Mouse (Mus musculus): ENCODE results near the gene Osbpl9. TPM values are rescaled to one million over a fixed set of nuclear protein-coding genes. Genes with fewer than 3 reads are reported as not detected.

Gene Osbpl9
- total RNA-seq (2012; rRNA removed) (51.6 and 55.5 TPM in 2 replicates), total RNA-seq (2014; rRNA removed) (59.2 and 66.0 TPM in 2 replicates), polyA plus RNA-seq (2012; ENCODE audit: insufficient read length, low read depth) (73.5 and 77.0 TPM in 2 replicates)

DNA sequence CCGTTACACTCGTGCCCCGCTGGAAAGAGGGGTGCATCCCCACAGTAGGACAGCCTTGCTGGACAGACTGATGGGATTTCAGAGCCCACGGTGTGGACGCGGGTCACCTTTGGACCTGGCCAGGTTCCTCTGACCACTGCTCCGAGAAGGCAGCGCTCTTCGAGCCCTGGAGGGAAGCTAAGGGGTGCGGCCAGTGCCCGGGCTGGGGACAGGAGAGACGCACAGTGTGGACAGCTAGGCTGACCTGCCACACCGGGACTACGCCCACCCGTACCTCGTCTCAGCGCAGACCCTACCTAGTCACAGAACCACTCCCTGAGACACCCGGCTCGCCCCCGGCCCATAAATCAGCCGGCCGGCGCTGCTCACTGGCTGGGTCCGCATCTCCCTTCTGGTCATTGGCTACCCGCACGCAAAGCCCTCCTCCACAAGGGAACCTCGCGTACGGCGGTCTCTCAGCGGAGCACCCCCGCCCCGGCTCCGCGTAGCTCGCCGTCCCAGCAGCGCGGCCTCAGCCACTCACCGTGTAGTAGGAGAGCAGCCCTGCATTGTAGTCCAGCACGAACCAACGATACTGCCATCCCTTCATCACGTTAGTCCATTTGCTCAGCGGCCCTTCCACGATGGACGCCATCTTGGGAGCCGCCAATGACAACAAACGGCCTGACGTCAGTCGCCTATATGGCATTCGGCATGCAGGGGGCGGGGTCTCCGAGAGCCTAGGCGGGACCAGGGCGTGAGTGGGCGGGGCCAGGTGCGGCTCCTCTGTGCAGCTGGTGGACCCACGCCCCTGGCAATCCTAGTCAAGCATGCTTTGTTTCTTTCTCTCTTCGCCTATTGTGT, at the start of gene Osbpl9:
Gene Osbpl9 (minus strand): TSS at position 691 of the 843 bp plus-strand sequence.
- H3K27me3 ChIP-seq (replicated peaks) = no peaks in the 10 kb centered on the region
- no peaks in the 10 kb centered on the region for H3K79me2 ChIP-seq (replicated peaks; ENCODE audit: control insufficient read depth, extremely low read depth, insufficient read depth, poor library complexity, severe bottlenecking)
- dilution Hi-C loops (cut with MboI; ENCODE audit: extremely low pct_ligation_motif_present, extremely low pct_unique_long_range_greater_than_20kb, low sequenced_read_pairs) = no loop called here
- peak within 1 kb of the TSS; percentile 98 for H3K4me2 ChIP-seq (ENCODE audit: insufficient read depth, low read depth, poor library complexity, severe bottlenecking)
- H3K36me3 ChIP-seq (replicated peaks in 1 of 2; ENCODE audit: control insufficient read depth in 1 of 2, insufficient read depth in 1 of 2, low read length in 1 of 2) = peaks cover 0 to 3% of the 10 kb centered on the region in 2 experiments
- 0 out of 2 replicates have a peak, but pooled peaks have one; percentile 26 for TF ChIP-seq ZMIZ1 (IDR thresholded peaks at IDR 0.05; ENCODE audit: low read depth, low read length)
- TF ChIP-seq MXI1 (IDR thresholded peaks at IDR 0.05; ENCODE audit: low read depth, low read length) = peak; percentile 88
- TF ChIP-seq USF2 (conservative IDR thresholded peaks at IDR 0.05; ENCODE audit: low read depth, low read length) = no peak
- peak; percentile 49 for TF ChIP-seq NELFE (IDR thresholded peaks at IDR 0.05; ENCODE audit: low read depth, low read length)
- peak; percentile 40; the same call in 1 of the 2 replicates for TF ChIP-seq CHD2 (IDR thresholded peaks at IDR 0.05; ENCODE audit: low read length)
- TF ChIP-seq TBP (conservative IDR thresholded peaks at IDR 0.05; ENCODE audit: low read depth, low read length) = peak; percentile 77
- peak; percentile 62 for TF ChIP-seq POLR2A (IDR thresholded peaks at IDR 0.05; ENCODE audit: low read depth, low read length)
- no peak for TF ChIP-seq RAD21 (IDR thresholded peaks at IDR 0.05; ENCODE audit: low read depth, low read length)
- TF ChIP-seq GABPA (IDR thresholded peaks at IDR 0.05; ENCODE audit: insufficient replicate concordance, low read depth, low read length) = no peak
- TF ChIP-seq USF1 (IDR thresholded peaks at IDR 0.05; ENCODE audit: low read depth, low read length) = no peak
- TF ChIP-seq UBTF (IDR thresholded peaks at IDR 0.05; ENCODE audit: low read depth, low read length) = 0 out of 2 replicates have a peak, but pooled peaks have one; percentile 37
- peak; percentile 64; the same call in 1 of the 2 replicates for TF ChIP-seq HCFC1 (IDR thresholded peaks at IDR 0.05; ENCODE audit: low read depth, low read length)
- TF ChIP-seq TCF12 (IDR thresholded peaks at IDR 0.05; ENCODE audit: low read depth, low read length) = peak; percentile 50; the same call in 1 of the 2 replicates
- peak; percentile 56; the same call in 1 of the 2 replicates for TF ChIP-seq MEF2A (IDR thresholded peaks at IDR 0.05; ENCODE audit: borderline replicate concordance, low read depth, low read length)
- 0 out of 2 replicates have a peak, but pooled peaks have one; percentile 55 for TF ChIP-seq MAZ (IDR thresholded peaks at IDR 0.05; ENCODE audit: low read depth, low read length)
- peak; percentile 96 for DNase-seq (ENCODE audit: extremely low read depth)
- peak within 1 kb of the TSS; percentile 77 to 82 (median 82) for H3K4me3 ChIP-seq (replicated peaks in 1 of 3; ENCODE audit: low read depth in 2 of 3, low read length in 2 of 3, poor library complexity in 1 of 3)
- H3K27ac ChIP-seq (ENCODE audit: insufficient read depth, low read depth) = 0 out of 2 replicates have a peak within 1 kb of the TSS, but pooled peaks have one; percentile 22
- peaks cover 0 to 9% of the 10 kb centered on the region in 2 experiments; a peak in 2 of 4 replicates for H3K4me1 ChIP-seq (ENCODE audit: control insufficient read depth in 1 of 2, insufficient read depth in 2 of 2)
- H3K9ac ChIP-seq (ENCODE audit: insufficient read depth, low read depth) = peak within 1 kb of the TSS; percentile 30; the same call in 1 of the 2 replicates
- in situ Hi-C loops (cut with MboI; ENCODE audit: low pct_ligation_motif_present, low pct_unique_long_range_greater_than_20kb, low sequenced_read_pairs) = no loop called here
- no peaks in the 10 kb centered on the region for H3K9me3 ChIP-seq (replicated peaks; ENCODE audit: low read length)

DNA sequence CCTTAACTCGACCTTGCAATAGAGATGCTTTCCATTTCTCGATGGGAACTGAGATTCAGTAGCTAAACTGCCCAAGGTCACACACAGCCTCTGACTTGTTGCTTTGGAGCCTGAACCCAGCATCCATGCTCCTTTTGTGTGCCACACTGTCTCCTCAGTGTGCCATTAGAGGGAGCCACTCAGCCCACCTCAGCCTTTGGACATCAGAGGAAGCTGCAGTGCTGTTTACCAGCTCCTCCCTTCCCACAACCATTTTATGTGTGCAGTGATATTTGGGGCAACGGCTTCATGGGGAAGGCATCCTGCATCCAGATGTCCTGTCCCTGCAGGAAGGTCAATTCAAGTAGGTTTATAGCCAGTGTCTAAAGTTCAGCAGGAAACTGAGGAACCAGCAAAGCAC, 49.5 kb upstream of the Osbpl9 start:
- peak; percentile 57 for DNase-seq (ENCODE audit: extremely low read depth)
- no peak overlapping the region for H3K27ac ChIP-seq (ENCODE audit: insufficient read depth, low read depth)
- H3K79me2 ChIP-seq (replicated peaks; ENCODE audit: control insufficient read depth, extremely low read depth, insufficient read depth, poor library complexity, severe bottlenecking) = no peaks in the 10 kb centered on the region
- peak overlapping the region; percentile 37; the same call in 1 of the 2 replicates for H3K4me2 ChIP-seq (ENCODE audit: insufficient read depth, low read depth, poor library complexity, severe bottlenecking)
- dilution Hi-C loops (cut with MboI; ENCODE audit: extremely low pct_ligation_motif_present, extremely low pct_unique_long_range_greater_than_20kb, low sequenced_read_pairs) (no loop called here), in situ Hi-C loops (cut with MboI; ENCODE audit: low pct_ligation_motif_present, low pct_unique_long_range_greater_than_20kb, low sequenced_read_pairs) (no loop called here)
- no peaks in the 10 kb centered on the region for H3K9me3 ChIP-seq (replicated peaks; ENCODE audit: low read length)
- H3K27me3 ChIP-seq (replicated peaks) = no peaks in the 10 kb centered on the region
- peaks cover 0 to 12% of the 10 kb centered on the region in 2 experiments; a peak in 2 of 4 replicates for H3K4me1 ChIP-seq (ENCODE audit: control insufficient read depth in 1 of 2, insufficient read depth in 2 of 2)
- H3K36me3 ChIP-seq (replicated peaks in 1 of 2; ENCODE audit: control insufficient read depth in 1 of 2, insufficient read depth in 1 of 2, low read length in 1 of 2) = no peaks in the 10 kb centered on the region
- TF ChIP-seq RAD21 (IDR thresholded peaks at IDR 0.05; ENCODE audit: low read depth, low read length) = peak; percentile 65
- TF ChIP-seq CTCF (conservative IDR thresholded peaks at IDR 0.05 in 1 of 2, IDR thresholded peaks at IDR 0.05 in 1 of 2; ENCODE audit: low read depth in 2 of 2, low read length in 2 of 2) = peak; percentile 28 to 77; a peak in 2 of 4 replicates
- TF ChIP-seq SMC3 (IDR thresholded peaks at IDR 0.05; ENCODE audit: low read depth, low read length) = peak; percentile 79
- TF ChIP-seq NELFE (IDR thresholded peaks at IDR 0.05; ENCODE audit: low read depth, low read length) = no peak
- no peak overlapping the region for H3K4me3 ChIP-seq (replicated peaks in 1 of 3; ENCODE audit: low read depth in 2 of 3, low read length in 2 of 3, poor library complexity in 1 of 3)
- 0 out of 2 replicates have a peak overlapping the region, but pooled peaks have one; percentile 5 for H3K9ac ChIP-seq (ENCODE audit: insufficient read depth, low read depth)

Measured in CH12.LX (cell line).